Mouse (Mus musculus) cerebellum, adult (tissue): ENCODE data around the gene Cyp2d22.
"Not testable (repeated sequence)": the region's sequence is repeated elsewhere in the genome, so short reads cannot be mapped to it uniquely, and the experiment has no call there.

Source experiments
- ATAC-seq: cut with Nextera tagmentation; 2 replicates; pipeline ENCODE4 v1.9.2; 2017; ENCODE audit warnings: mild to moderate bottlenecking, moderate library complexity, mixed read lengths; ENCODE audit not compliant: insufficient number of reproducible peaks, low FRiP score, low TSS enrichment

The Cyp2d22 gene

DNA sequence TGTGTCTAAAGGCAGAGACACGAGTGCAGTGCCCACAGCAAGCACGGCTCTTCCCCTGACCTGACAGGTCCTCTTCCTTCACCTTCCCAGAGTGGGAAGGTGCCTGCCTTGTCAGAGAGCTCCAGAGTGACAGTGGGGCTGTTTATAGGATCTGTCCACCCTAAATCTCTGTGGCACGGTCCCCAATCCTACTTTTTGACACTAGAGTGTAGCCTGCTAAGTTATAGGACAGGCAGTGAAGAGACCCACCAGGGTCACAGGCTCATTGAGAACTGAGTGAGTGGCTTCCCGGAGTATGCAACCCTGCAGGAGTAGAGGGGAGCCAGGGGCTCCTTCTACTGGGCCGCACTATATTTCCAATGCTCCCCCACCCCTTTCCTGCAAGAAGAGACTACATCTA, 2.4 kb downstream of the Cyp2d22 start:
- no peak for ATAC-seq

DNA sequence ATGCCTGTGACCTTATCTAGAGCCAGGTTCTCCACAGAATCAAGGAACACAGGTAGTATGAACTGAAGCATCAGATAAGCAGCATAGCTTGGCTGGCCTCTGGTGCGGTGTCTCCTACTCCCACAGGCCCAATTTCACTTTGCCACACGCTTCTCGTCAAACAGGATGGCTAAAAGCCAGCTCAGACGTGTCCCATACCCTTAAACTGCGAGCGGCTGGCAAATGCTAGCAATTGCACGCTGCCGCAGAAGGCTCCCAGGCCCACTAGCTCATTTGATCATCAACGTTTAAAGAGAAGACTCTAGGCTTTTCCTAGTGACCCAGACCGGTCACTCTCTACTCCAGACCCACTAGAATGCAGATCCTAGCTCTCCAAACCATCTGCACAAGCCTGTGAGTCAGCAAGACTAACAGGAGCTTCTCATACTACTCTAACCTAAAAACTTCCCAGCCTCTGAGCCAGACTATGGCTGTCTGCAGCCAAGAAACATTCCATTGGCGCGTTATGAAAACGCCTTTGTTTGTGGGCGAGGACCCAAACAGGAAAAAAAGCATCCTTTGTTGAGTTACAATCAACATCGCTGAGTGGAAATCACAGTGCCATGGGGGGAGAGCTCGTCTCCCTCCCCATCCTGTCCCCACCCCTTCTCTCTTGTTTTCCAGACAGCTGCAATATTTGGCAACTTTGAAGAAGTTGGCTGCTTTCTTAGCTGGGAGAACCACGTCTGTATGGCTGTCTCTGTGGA, 3.5 kb downstream of the Cyp2d22 start:
- ATAC-seq: no peak

DNA sequence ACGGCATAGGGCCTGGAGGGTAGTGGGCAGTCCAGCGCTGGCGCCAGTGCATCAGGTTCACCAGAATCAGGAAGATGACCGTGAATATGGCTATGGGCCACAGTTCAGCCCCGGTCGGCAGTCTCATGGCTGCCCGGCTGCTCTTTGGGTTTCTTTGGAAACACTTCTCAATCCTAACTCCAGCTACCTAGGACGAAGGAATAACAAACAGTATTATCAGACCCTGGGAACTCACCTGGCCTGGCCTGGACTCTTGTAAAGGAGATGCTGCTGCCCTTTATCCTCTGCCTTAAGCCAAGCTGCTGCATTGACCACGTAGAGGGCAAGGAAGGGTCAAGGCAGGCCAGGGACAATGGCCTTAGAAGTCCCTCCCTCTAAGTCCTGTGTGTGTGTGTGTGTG, 4.2 kb downstream of the Cyp2d22 start:
- ATAC-seq: no peak

DNA sequence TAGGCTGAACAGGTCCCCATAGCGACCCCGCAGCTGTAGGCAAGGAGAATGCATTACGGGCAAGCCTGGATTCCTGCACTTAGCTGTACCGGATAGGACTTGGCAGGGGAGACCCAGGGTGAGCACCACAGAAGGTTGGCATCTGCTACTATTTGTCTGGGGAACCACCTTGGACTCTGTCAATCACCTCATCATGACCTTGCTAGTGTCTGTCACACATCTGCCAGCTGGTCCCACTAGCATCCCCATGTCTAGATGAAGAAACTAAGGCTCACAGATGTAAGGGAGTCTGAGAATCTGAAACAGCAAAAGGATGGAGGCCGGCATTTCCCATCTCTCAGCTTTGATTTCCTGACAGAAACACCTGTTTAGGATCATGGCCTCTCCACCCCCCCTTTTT, 5.6 kb downstream of the Cyp2d22 start:
- no peak for ATAC-seq

DNA sequence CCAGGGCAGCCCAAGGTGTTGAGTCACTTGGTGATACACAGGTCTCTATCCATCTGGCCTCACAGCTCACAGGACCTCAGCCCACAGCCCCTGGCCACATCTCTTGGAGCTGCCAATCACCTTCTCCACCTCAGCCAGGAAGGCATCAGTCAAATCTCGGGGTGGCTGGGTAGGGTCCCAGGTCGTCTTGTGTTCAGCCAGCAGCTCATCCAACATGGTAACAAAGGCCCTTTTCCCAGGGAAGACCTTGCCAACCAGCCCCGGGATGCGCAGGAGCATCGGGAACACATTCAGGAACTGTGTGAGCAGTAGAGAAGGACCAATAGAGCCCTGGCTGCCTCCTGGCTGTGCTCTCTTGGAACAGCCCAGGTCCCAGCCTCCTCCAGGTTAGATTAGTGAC, 7.1 kb downstream of the Cyp2d22 start:
- ATAC-seq: no peak

DNA sequence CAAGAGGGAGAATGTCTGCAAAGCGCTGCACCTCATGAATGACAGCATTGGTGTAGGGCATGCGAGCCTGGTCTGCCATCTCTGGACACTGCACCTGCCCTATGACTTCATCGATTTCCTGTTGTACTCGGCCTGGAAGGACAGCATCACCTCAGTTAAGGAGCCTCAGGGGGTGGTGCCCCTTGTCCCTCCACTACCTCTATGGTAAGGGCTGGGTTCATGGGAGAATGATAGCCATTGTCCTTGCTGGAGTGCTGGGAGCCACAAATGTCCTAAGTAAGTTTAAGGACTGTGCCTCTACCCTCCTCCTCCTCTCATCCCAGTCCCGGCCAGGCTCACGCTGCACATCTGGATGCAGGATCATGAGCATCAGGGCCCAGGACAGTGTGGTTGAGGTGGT, 7.6 kb downstream of the Cyp2d22 start:
- no peak for ATAC-seq

DNA sequence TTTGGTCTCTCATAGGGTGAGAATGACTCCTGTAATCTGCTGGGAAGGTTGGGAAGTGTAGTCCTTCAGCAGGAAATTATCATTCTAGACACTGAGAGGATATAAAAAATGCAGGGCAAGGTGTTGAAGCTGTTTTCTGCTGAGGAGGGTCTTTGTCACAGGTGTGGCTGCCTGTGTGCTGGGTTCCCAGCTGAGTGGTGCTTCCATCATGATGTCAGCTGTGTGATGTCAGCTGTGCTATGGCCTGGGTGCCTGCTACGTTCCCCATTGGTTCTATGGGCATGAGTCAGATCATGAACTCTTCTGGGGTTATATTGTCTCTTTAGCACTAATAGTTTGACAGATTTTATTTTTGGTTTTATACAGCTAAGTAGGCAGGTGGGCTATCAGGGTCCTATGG, 11.2 kb downstream of the Cyp2d22 start:
- no peak for ATAC-seq

DNA sequence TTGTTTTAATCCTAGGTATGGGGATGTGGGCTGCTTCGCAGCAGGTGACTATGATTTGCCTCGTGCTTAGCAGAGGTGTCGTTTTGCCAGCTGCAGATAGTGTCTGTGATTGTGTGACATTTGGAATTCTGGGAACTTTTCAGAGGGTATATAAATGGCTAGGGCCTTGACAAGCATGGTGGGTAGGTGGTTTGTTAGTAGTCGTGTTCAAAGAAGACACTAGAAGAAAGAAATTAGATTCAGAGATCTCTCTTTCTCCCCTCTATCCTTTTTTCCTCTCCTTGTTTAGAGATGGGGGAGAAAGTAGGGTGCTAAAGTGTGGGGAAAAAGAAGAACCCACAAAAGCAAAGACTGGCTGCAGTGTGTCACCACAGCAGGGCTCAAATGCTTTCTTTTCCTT, 11.9 kb downstream of the Cyp2d22 start:
- no peak for ATAC-seq

DNA sequence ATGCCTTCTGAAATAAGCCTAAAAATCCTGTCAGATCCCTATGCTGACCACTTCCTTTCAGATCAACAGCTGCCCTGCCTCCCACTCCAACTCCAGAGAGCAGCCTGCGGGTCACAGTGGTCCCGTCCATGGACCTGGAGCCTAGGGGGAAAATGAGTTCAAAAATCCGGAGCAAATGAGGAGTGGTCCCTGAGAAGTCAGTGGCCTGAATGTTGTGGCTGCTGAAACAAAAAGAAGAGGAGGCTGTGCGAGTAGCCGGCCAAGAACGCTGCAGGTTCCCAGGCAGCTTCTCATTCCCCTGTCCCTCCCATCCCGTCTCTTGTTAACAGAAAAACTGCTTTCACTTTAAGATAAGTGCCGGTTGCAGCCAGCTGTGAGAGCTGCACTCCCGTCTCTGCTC, 15.5 kb downstream of the Cyp2d22 start:
- not testable (repeated sequence) for ATAC-seq

DNA sequence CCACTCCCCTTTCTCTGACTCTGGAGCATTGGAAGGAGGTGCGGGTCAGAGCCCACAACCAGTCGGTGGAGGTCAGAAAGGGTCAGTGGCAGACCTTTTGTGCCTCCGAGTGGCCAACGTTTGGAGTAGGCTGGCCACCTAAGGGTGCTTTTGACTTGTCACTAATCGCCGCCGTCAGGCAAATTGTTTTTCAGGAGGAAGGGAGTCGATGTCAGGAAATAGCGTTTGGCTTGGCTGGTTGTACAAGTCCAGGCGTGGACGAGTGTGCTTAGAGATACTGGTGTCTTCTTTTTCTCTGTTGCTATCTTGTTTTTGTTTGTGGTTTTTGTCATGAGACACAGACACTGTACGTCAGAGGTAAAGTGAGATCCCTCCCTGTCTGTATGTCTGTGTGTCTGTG, 16.3 kb downstream of the Cyp2d22 start:
- not testable (repeated sequence) for ATAC-seq

DNA sequence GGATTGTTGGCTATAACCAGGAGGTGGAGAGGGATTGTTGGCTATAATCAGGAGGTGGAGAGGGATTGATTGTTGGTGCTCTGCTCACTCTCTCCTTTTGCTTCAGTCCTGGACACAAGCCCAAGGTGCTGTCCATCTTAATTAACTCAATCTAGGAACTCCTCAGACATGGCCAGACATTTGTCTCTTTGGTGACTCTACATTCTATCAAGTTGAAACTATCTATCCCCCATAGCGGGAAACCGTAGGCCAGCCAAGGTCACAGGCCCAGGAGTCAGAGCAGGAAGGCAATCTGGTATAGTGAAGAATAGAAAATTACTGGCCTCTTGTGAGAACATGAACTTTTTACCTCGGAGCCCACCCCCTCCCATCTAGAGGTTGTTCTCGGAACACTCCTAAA, 17.8 kb downstream of the Cyp2d22 start:
- ATAC-seq: no peak

DNA sequence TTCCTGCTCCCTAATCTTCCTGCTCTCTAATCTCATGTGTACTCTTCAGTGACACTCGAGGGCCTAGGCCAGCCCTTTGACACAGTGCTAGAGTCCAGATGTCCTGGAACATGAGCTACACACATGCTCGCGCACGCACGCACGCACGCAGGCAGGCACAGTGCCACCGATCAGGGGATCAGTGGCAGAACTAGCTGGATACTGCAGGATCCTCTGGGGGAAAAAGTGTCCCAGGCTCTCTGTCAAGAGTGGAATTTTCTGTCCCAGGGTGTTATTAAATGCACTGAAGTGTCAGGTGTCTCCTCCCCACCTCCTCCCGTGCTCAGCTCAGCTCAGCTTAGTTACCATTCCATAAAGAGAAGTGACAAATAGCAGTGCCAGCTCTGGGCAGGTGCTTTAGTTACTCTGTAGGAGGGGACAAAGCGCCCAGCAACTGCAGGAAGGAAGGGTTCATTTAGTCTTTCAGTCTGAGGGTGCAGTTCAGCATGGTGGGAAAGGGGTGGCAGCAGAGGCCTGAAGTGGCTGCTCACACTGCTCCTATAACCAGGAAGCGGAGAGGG, 18.5 kb downstream of the Cyp2d22 start:
- no peak for ATAC-seq

DNA sequence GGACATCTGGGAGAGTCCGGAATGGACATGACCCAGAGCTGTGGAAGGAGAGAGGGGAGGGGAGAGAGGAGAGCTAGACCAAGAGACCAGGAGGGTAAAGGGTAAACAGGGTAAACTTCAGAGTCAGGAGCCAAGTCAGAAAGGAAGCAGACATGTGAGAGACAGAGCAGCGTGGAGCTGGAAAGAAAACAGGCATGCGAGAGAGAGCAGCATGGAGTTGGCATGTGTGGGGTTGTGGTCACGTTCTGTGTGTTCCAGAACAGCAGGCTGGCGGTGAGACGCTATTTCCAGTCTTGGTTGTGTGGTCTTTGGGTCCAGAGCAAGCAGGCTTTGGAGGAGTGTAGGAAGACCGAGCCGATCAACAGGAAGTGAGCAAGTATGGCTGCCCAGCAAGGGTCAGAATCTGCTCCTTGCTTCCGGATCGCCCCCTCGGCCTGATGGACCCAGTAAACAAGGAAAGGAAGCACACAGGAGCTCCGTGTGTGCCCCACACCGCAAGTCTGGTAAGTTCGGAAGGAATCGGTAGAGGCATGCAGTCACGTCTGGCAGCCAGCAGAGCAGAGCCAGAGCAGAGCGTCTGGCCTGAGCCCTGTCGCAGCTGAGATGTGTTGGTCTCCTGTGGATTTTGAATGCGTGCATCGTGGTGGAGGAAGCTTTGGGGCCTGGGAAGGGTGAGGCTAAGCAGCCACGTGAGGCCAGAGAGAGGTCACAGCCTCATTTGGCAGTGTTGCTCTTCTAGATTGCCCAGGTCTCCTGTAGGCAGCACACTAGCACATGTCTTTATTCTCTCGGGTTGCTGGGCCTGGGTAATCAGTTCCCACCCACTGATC, 21.4 kb downstream of the Cyp2d22 start:
- ATAC-seq: no peak

DNA sequence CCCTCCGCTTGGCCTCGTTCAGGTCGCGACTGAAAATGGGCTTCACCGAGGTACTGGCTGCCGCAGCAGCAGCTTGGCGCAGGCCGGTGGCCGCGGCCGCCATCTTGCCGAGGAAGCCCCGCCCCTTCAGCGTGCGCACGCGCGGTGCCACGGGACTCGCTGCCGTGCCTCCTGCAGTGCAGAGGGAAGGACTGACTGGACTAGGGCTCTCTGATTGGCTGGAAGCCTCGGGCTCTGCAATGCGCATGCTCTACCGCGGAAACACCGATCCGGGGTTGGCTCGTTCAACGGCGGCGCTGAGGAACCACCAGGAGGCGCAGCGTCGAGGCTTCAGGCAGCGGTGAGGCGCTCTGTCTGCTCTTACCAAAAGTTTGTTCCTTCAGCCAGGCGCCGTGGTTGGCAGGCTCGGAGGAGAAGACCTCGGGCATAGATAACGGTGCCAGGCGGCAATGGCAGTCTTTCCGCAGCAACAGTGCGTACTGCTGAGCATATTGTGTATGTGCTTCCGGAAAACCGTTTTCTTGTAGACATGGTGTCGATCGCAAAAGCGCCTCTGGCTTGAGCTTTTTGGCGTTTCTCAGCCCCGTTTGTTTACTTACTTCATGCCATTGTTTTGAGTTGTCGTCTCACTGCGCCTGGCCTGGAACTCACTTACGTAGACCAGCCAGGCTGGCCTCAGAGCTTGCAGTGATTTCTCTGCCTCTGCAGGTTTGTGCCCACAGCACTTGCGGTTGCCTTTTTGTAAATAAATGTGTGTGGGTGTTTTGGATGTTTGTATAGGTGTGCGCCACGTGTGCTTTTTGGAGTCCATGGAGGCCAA, 25.7 kb downstream of the Cyp2d22 start, which contains the start of gene Ndufa6:
Gene Ndufa6 (minus strand): TSS at position 197 of the 820 bp plus-strand sequence.
- ATAC-seq: peak; percentile 98

DNA sequence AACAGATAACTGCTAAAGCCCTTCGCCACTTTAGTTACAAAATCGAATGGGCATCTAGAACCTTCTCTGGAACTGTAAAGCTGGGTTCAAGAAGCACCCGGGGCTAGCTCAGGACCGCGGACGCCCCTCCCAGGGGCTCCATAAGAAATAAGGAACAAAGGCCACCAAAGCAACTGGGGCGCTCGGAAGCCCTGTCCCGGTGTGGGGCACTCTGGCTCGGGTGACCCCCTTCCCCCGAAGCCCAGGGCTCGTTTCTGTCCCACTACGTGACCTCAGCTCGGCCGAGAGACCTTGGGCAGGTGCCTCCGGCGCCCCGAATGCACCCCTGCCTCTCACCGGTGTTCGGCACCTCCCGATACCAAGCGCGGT, 26.3 kb downstream of the Cyp2d22 start:
- peak; percentile 24; the same call in 1 of the 2 replicates for ATAC-seq

DNA sequence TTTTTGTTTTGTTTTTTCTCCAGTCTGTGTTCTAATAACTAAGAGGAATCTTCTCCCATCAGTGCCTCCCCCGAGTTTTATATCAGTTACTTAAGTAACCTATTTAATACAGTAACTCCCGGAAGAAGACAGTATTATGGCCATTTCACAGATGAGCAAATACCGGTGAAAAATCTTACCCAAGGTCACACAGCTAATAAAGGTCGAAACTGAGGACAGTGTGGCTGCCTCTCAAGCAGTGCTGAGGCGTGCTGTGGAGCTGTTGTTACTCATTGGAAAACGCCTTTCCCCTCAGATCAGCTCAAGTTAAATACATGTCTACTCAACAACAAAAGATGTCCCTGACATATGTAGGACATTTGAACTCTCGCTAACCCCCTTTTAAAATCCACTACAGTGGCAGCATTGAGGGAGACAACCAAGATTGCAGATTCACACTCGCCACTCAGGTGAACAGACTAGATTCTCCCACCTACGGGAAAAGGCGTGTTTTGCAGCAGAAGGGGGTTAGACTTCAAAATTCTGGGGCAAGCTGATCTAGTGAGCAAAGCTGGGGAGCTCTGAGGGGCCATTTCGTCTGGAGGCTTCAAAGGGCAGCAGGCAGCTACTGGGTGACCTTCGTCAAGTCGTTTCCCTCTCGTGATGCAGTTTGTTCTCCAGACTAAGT, 26.8 kb downstream of the Cyp2d22 start:
- ATAC-seq: no peak

DNA sequence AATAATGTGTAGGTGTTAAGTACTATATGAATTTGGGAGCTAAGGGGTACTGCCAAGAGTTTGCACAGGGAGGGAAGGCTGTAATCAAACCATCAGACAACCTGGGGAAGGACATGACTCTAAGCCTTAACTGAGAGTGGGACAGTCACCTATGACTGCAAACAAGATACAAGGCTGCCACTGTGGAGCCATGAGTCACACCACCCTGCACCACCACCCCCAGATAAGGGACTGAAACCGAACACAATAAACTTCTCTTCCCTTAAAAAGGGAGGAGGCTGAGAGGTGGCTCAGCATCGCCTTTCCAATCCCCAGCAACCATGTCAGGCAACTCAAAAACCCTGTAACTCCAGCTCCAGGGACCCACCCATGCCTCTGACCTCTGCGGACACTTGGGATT, 28.6 kb downstream of the Cyp2d22 start:
- no peak for ATAC-seq

DNA sequence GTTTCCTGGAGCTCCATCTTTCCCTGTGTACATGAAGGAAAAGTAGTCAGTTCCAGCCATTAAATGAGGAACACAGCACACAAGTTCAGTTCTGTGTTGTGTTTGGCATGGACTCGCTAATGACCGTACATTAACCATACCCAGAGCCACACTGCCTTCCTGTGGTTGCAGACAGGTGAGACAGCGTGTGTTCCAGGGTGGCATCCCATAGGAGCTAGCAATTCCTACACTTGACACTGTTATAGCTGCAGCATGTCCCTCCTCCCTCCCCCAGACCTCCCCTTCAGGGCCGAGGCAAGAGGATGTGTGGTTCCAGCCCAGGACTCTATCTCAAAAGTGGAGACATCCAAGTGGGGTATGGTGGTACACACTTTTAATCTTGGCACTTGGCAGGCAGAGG, 29.7 kb downstream of the Cyp2d22 start:
- no peak for ATAC-seq

DNA sequence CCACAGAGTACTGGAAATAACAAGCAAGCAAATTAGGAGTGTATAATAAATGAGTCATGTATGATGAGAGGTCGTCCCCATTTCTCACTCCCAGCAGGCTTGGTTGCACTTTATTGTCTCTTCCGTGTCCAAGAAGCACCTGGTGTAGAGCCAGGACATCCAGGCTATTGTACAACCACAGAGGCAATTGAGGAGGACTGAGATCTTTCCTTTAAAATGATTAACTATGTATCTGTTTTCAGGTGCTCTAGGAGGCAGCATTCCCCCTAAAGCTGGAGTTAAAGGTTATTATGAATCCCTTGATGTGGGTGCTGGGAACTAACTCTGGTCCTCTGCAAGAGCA, 31.1 kb downstream of the Cyp2d22 start:
- ATAC-seq: no peak

DNA sequence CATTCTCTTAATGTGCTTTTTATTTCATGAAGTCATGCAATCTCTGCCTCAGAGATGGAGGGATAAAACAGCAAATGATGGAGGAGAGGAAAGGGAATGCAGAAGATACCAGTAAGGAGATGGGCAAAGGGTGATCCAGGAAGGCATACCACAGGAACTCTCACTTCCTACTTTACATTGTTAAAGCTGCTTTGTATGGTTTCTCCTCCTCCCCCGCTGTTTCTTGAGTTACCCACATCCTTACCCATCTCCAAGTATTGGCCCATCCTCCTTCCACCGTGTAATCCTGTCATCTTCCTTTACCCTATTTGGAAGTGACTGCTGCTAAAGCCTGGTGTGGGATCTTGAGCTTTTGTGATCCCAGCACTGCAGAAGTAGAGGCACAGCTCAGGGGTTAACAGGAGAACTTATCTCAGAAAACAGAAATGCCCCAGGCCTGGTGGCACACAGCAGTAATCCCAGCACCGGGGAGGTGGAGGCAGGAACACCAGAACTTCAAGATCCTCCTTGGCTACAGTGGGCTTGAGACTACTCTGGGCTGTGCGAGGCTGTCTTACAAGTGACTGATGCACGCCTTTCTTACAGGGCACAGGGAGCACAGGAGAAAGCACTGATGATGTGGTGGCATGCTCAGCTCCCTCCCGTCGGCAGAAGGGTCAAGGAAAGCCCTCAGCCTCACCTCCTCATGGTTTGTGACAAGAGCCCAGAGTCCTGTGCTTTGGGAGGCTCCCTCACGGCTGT, 31.6 kb downstream of the Cyp2d22 start:
- no peak for ATAC-seq
